Mouse (Mus musculus): ENCODE data around the gene Adarb2. TPM values are rescaled to one million over a fixed set of nuclear protein-coding genes. Genes with fewer than 3 reads are reported as not detected.

The Adarb2 gene
- total RNA-seq, 1 experiment from 2014 or later = not detected

- ATAC-seq (ENCODE audit: extremely low read depth, insufficient number of reproducible peaks, low FRiP score, poor library complexity, severe bottlenecking) = no peak
These were observed 273.6 kb downstream of the Adarb2 start for GRCm38 (mm10) chr13:8476237-8476636.

GRCm38 (mm10) chr13:8478731-8479130 lies 276.1 kb downstream of the Adarb2 start:
- no peak for ATAC-seq (ENCODE audit: extremely low read depth, insufficient number of reproducible peaks, low FRiP score, poor library complexity, severe bottlenecking)

GRCm38 (mm10) chr13:8479970-8480369 lies 277.3 kb downstream of the Adarb2 start:
- no peak for ATAC-seq (ENCODE audit: extremely low read depth, insufficient number of reproducible peaks, low FRiP score, poor library complexity, severe bottlenecking)

GRCm38 (mm10) chr13:8481347-8481746 lies 278.7 kb downstream of the Adarb2 start:
- ATAC-seq (ENCODE audit: extremely low read depth, insufficient number of reproducible peaks, low FRiP score, poor library complexity, severe bottlenecking) = no peak

- ATAC-seq (ENCODE audit: extremely low read depth, insufficient number of reproducible peaks, low FRiP score, poor library complexity, severe bottlenecking) = no peak
These were observed 282.1 kb downstream of the Adarb2 start for GRCm38 (mm10) chr13:8484592-8485272.

- ATAC-seq (ENCODE audit: extremely low read depth, insufficient number of reproducible peaks, low FRiP score, poor library complexity, severe bottlenecking) = no peak
These were observed 285.2 kb downstream of the Adarb2 start for GRCm38 (mm10) chr13:8487756-8488434.

GRCm38 (mm10) chr13:8493363-8493762 lies 290.7 kb downstream of the Adarb2 start:
- ATAC-seq (ENCODE audit: extremely low read depth, insufficient number of reproducible peaks, low FRiP score, poor library complexity, severe bottlenecking) = no peak

- ATAC-seq (ENCODE audit: extremely low read depth, insufficient number of reproducible peaks, low FRiP score, poor library complexity, severe bottlenecking) = no peak
These were observed 296.9 kb downstream of the Adarb2 start for GRCm38 (mm10) chr13:8499551-8499950.

- ATAC-seq (ENCODE audit: extremely low read depth, insufficient number of reproducible peaks, low FRiP score, poor library complexity, severe bottlenecking) = no peak
These were observed 308.6 kb downstream of the Adarb2 start for GRCm38 (mm10) chr13:8511069-8511817.

GRCm38 (mm10) chr13:8515979-8516715 lies 313.5 kb downstream of the Adarb2 start:
- no peak for ATAC-seq (ENCODE audit: extremely low read depth, insufficient number of reproducible peaks, low FRiP score, poor library complexity, severe bottlenecking)

- ATAC-seq (ENCODE audit: extremely low read depth, insufficient number of reproducible peaks, low FRiP score, poor library complexity, severe bottlenecking) = no peak
These were observed 316.5 kb downstream of the Adarb2 start for GRCm38 (mm10) chr13:8519204-8519603.

- ATAC-seq (ENCODE audit: extremely low read depth, insufficient number of reproducible peaks, low FRiP score, poor library complexity, severe bottlenecking) = no peak
These were observed 323.3 kb downstream of the Adarb2 start for GRCm38 (mm10) chr13:8525748-8526631.

- ATAC-seq (ENCODE audit: extremely low read depth, insufficient number of reproducible peaks, low FRiP score, poor library complexity, severe bottlenecking) = no peak
These were observed 331.8 kb downstream of the Adarb2 start for GRCm38 (mm10) chr13:8534265-8535113.

GRCm38 (mm10) chr13:8538481-8538880 lies 335.8 kb downstream of the Adarb2 start:
- ATAC-seq (ENCODE audit: extremely low read depth, insufficient number of reproducible peaks, low FRiP score, poor library complexity, severe bottlenecking) = no peak

GRCm38 (mm10) chr13:8538896-8539295 lies 336.2 kb downstream of the Adarb2 start:
- no peak for ATAC-seq (ENCODE audit: extremely low read depth, insufficient number of reproducible peaks, low FRiP score, poor library complexity, severe bottlenecking)

GRCm38 (mm10) chr13:8542684-8543083 lies 340.0 kb downstream of the Adarb2 start:
- no peak for ATAC-seq (ENCODE audit: extremely low read depth, insufficient number of reproducible peaks, low FRiP score, poor library complexity, severe bottlenecking)

GRCm38 (mm10) chr13:8552242-8552641 lies 349.6 kb downstream of the Adarb2 start:
- ATAC-seq (ENCODE audit: extremely low read depth, insufficient number of reproducible peaks, low FRiP score, poor library complexity, severe bottlenecking) = no peak

Data from neutrophil, adult 5-6 weeks (primary cell).